Mouse (Mus musculus) megakaryocyte progenitor cell, adult 5-6 weeks (primary cell): ENCODE results near the gene Ypel3. TPM values are rescaled to one million over a fixed set of nuclear protein-coding genes. Genes with fewer than 3 reads are reported as not detected.
"Not testable (repeated sequence)": the region's sequence is repeated elsewhere in the genome, so short reads cannot be mapped to it uniquely, and the experiment has no call there.

Source experiments
- ATAC-seq: replicated peaks from 2 replicates; pipeline ENCODE4 v1.8.0; 2016; ENCODE audit warnings: mild to moderate bottlenecking, moderate TSS enrichment, inconsistent platforms; ENCODE audit not compliant: poor library complexity
- total RNA-seq, 2 experiments: library from RNA; stranded (forward) in 1 of 2; stranded (reverse) in 1 of 2; fragments of 157-497, 149-512 nt in 1 of 2; fragments of 200-1000 nt in 1 of 2; gene quantifications; 2 replicates each; pipeline versions ENCODE4 v1.2.3 to v1.2.4; 2015 to 2017

Ypel3 gene
- total RNA-seq, 2 experiments from 2014 or later = 11.8 to 32.4 TPM

DNA sequence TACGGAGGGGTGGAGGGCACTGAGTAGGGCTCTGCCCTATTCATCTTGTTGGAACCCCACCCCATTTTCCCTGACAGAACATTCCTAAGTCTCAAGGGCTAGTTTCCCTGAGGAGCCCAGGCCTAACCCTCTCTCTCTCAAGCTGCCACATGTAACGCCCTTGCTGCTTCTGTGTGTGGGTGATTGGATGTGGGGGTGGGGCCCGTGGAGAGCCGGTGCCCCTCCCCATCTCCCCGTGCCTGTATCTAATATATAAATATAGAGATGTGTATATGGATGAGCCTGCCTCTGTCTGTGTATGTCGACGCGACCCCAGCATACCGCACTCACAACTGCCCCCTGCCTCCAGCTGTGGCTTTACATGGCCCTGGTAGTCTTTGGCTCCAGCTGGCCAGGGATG is 11.2 kb upstream of the Ypel3 start:
- ATAC-seq = 0 out of 2 replicates have a peak, but pooled peaks have one; percentile 6

DNA sequence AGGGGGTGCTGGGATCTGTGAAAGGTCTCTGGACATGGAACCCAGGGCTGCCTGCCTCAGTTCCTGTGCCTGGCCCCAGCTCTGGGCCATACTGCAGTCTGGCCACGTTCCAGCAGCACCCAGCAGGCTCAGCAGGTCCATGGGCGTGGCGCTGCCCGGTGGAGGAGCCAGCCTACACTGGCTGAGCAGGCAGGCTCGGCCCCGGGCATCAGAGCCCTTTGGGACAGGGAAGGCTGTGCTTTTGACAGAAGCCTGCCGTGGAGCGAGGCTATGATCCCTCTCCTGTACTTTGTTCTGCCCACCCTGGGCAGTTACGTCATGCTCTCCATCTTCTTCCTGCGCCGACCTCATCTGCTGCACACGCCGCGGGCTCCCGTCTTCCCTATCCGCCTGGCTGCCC is 10.6 kb upstream of the Ypel3 start, which contains the start of gene Gdpd3:
TSS of gene Gdpd3 (plus strand) at position 134 of the 400 bp plus-strand sequence.
- ATAC-seq = peak; percentile 28; the same call in 1 of the 2 replicates

DNA sequence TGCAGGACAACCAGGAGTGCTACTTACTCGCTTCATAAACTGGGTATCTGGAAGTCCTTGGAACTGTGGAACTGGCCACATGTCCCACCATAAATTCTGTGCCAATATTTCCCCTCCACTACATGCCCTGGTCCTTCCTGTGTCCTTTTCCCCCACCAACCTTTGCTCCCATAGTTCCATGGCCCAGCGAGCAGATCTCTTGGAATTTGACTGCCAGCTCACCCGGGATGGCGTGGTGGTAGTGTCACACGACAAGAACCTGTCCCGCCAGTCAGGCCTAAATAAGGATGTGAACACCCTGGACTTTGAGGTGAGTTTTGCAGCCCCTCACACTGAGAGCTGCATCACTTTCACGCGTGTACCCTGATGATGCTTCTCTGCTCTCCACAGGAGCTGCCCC is 9.8 kb upstream of the Ypel3 start:
- no peak for ATAC-seq

DNA sequence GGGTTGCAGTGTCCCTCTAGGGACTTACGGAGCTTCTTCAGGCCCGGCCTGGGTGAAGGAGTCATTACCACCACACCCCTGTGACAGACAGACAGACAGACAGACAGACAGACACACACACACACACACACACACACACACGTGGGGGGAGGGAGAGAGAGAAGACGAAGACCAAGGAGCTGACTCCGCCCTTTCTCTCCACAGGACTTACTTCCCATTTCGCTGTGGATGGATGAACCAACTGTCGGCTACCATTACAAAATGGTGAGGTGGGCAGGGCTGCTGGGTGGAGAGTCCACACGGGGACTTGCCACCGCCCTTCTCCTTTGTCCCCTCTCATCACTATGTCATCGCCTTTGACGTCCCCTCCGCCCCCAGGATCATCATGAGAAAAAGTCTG is 6.0 kb upstream of the Ypel3 start:
- ATAC-seq = peak; percentile 87

DNA sequence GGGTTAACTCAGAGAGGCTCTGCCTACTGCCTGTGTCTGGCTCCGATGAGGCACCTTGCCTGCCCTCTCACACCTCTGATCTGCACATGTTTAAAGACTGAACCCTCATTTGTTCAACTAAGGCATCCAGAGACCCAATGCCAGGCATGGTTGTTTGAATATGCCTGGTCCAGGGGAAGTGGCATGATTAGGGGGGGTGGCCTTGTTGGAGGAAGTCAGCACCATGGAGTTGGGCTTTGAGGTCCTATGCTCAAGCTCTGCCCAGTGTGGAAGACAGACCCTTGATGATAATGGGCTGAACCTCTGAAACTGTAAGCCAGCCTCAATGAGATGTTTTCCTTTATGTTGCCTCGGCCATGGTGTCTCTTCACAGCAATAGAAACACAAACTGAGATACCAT is 3.4 kb upstream of the Ypel3 start:
- ATAC-seq = no peak

DNA sequence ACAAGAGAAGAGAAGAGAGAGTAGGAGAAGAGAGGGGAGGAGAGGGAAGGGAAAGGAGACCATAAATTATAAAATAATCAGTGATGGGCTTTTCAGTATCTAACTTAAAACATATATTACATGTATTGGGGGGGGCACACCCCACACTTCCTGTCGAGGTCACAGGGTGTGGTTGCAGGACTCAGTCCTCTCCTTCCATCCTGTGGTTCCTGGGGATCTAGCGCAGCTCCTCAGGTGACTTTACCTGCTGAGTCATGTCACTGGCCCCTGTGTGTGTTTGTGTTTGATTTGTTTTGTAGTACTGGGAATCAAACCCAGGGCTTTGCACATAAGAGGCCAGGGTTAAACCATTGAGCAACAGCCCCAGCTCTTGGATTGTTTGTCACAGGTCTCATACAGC is 2.3 kb upstream of the Ypel3 start:
- ATAC-seq = no peak

DNA sequence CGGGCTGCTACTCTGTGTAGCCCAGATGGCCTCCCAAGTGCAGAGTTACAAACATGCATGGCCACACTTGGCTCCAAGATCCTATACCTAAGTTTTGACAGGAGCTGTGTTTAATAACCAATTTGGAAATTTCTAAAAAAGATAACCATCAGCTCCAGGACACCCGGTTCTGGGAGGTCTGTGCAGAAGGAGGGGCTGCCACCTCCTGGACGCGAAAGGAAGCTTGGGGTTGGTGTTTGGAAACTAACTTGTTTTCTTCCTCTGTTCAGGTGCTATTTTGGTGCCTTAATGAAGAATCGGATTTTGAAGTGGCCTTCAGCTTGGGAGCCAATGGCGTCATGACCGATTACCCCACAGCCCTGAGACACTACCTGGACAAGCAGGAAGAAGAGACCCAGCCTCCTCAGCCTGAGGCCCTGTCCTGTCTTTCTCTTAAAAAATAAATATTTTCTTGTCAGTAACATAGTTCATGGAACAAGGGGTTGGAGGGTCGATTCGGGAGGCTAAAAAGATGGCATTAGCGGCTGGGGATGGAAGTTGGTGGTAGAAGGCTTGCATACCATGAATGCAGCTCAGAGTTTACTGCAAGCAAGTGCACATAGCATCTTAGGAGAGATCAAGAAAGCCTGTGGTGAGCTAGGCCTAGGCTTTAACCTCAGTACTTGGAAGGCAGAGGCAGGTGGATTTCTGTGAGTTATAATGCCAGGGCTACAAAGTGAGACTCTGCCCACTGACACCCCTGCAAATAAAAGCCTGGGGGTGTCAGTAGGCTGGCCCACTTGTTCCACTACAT is 1.4 kb upstream of the Ypel3 start:
- ATAC-seq = no peak

DNA sequence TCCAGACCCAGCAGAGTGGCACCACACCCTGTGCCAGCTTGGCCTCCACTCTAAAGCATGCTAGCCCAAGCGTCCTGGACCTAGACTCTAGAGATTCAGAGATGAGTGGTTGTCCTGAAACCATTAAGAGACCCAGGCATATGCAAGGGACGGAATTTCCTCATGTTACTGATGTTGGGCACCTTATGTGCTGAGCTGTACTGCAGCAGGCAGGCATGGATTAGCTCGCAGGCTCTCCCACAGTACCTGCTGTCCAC is 849 bp upstream of the Ypel3 start:
- ATAC-seq = no peak

DNA sequence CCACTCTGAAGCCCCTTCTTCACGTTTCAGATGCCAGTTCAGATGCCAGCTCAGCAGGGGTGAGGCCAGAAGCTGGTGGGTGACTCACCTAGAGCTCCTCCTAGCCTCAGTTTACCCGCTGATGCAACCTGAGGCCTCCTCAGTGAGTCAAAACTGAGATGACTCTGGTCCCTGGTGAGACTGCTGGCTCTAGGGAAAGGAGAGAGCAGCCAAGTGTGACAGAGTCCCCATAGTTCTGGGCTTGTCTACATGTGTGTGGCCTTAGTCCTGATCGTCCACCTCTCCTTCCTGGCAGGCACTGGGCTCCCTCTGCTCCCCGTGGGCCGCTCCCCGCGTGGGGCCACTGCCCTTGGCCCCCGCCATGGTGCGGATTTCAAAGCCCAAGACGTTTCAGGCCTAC is 721 bp downstream of the Ypel3 start:
- ATAC-seq = no peak

DNA sequence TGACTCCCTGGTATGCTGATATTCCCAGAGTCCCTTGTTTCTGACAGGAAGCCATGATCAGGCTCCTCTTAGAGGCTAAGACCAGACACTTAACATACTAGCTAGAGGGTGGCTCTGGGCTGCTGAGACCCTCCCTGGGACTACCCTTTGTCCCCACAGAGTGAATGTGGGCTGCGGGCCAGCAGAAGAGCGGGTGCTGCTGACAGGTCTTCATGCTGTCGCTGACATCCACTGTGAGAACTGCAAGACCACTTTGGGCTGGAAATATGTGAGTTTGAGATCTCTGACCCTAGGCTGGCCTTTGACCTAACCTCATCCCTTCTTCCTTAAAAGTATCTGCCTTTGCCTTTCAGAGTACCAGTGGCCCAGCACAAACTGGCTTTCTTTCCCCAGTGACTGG is 1.4 kb downstream of the Ypel3 start:
- ATAC-seq = no peak

DNA sequence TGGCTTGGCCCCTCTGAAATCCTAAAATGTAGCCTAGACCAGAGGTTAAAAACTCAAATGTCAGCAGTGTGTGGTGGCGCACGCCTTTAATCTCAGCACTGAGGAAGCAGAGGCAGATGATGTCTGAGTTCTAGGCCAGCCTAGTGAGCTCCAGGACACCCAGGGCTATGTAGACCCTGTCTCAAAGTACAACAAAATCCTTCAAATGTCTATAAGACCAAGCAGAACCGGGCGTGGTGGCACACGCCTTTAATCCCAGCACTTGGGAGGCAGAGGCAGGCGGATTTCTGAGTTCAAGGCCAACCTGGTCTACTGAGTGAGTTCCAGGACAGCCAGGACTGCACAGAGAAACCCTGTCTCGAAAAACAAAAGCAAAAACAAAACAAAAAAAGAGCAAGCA is 2.3 kb downstream of the Ypel3 start:
- not testable (repeated sequence) for ATAC-seq

DNA sequence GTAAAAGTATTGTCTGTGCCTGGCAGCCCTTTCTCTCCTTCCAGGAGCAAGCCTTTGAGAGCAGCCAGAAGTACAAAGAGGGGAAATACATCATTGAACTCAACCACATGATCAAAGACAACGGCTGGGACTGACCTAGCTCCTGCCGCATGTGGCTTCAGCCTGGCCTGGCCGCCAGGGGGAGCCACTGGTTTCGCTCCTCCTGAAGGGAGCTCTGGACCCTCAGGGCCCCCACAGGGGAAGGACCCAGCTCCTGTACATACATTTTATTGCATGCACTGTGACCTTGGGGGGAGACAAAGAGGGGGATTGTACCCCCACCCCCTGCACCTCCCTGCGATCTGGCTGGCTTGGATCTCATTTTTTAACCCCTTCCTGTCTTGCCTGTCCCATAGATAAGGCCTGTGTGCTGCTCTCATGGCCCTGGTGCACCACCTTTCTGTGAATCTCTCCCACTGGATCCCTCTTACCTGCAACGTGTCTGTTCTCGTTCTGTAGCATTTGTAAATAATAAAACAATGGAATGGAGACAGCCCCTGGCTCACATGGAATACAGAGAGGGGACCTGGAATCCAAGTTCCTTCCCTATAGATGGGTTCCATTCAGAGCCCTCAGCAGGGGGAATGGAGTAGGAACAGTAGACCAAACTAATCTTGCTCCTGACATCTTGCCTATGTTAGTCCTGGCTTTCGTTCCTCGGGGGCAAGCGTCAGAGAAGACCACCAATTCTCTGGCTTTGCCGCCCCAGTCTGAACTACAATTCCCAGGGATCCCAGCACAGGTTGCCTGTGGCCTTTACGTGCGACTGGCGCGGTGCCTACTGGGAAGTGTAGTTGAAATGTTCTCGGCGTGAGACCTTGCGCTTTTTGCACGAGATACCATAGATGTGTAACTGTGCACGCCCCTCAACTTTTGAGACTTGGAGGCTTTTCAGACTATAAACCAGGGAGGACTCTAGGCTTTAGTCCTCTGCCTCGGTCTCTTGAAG is 3.5 kb downstream of the Ypel3 start:
- ATAC-seq = peak; percentile 61

DNA sequence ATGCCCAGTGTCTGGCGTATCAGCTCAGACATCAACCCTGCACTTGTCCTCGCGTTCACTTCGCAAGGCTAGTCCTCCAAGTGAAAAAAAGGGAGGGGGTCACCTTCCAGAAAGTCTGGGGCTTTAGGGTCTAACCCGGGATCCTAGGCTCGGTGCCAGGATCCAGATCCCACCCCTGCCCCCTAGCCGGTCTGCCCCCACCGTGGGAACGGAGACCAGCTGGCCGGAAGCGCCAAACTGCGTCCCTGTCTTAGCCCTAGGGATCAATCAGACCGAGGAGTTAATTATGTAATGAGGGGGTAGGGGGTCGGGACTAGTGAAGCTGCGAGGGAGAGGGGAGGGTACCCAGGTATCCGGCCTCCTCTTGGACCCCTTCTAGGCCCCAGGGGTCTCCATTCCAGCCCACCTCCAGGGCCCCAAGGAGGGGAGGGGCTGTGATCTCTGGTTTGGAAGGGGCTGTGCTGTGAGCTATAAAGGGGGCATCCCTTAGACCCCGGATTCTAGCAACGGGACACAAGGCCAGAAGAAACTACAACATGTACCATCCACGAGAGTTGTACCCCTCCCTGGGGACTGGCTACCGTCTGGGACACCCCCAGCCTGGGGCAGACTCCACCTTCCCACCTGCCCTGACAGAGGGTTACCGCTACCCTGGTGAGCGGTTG is 4.3 kb downstream of the Ypel3 start, which contains the start of gene Tbx6:
TSS of gene Tbx6 (plus strand) at position 513 of the 665 bp plus-strand sequence.
- ATAC-seq = no peak

DNA sequence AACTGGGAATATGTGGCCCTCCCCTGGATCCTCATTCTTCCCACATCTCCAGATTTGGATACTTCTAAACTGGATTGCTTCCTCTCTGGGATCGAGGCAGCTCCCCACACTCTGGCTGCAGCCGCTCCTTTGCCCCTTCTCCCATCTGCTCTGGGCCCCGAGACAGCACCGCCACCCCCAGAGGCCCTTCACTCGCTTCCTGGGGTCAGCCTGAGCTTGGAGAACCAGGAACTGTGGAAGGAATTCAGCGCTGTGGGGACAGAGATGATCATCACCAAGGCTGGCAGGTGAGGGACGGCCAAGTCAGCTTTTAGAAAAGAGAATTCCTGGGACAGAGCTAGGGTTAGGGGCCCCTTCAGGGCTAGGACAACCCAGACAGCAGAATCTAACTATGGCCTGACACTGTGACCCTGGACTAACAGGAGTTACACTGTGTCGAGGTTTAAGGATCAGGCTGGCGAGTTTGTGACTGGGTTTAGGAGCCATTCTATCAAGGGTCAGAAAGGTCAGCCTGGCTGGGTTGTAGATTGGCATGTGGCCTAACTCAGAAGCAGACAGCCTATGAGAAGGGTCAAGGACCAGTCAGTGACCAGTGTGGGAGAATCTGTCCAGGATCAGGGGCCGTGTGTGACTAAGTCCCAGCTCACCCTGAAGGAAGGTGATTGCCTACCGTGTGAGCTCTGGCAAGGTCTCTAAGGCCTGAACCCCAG is 5.1 kb downstream of the Ypel3 start:
- ATAC-seq = no peak

DNA sequence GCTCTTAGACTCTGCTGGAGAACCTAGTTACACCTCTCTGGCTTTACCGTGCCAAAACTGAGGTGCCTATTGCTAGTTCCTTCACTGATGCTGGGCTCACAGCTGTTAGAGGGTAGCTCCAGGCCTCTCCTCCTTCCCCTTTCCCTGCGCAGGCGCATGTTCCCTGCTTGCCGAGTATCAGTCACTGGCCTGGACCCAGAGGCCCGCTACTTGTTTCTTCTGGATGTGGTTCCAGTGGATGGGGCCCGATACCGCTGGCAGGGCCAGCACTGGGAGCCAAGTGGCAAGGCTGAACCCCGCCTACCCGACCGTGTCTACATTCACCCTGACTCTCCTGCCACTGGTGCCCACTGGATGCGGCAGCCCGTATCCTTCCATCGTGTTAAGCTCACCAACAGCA is 5.9 kb downstream of the Ypel3 start:
- no peak for ATAC-seq

DNA sequence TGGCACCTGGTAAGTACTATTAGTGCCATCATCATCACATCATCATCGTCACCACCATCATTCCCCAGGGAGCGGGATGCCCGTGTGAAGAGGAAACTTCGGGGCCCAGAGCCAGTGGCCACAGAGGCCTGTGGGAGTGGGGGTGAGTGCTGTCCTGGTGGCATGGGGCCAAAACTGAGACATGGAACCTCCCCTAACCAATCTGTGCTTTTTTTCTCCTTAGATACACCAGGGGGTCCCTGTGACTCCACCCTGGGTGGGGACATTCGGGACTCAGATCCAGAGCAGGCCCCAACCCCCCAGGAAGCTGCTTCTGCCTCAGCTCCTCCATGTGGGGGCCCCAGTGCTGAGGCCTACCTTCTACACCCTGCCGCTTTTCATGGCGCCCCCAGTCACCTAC is 7.7 kb downstream of the Ypel3 start:
- ATAC-seq = no peak

DNA sequence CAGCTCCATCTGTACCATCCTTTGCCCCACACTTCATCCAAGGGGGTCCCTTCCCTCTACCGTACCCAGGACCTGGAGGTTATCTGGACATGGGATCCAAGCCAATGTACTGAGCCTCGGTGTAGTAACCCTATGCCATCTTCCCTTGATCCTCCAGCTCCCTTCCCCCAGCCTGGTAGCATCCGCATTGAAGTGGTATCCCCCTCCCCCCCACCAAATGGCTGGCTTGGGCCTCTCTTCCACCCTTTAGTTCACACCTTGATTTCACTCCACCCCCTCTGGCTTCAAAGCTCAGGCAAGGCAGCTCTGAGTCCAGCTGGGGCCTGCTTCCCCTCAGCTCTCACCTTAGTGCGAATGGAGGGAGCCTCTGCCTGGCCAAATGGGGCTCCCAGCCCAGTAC is 8.3 kb downstream of the Ypel3 start:
- ATAC-seq = no peak

DNA sequence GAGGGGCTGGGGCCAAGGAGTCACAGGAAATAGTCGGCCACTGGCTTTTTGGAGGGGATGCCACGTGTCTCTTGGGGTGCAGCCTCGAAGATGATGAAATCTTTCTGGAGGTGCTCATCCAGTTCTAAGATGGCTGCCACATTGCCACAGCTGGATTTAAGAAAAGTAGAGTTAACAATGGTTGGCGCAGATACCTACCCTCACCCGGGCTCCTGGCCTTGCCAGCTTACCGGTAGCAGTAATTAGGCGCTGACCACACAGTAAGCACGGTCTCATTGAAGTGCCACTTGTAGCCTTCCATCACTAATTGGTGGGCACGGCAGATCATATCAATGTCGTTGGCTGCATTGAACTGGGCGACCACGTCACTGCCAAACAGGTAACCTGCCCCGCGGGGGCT is 9.4 kb downstream of the Ypel3 start:
- no peak for ATAC-seq

DNA sequence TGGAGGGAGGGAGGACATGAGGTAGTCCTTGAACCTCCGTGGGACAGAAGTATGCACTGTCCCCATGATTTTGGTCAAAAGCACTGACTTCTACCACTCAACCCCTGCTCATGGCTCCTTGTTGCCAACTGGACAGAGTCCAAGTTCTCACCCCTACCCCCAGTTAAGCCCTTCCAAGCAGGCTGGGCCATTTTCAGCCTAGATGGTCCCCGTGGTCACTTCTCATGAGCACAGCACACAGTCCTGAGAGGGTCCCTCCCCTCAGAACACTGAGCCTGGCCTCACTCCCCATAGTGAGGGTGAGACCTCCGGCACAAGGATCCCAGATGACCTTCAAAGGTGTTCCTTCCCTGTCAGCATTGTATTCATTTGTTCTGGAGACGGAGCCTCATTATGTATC is 12.4 kb downstream of the Ypel3 start:
- ATAC-seq = no peak

DNA sequence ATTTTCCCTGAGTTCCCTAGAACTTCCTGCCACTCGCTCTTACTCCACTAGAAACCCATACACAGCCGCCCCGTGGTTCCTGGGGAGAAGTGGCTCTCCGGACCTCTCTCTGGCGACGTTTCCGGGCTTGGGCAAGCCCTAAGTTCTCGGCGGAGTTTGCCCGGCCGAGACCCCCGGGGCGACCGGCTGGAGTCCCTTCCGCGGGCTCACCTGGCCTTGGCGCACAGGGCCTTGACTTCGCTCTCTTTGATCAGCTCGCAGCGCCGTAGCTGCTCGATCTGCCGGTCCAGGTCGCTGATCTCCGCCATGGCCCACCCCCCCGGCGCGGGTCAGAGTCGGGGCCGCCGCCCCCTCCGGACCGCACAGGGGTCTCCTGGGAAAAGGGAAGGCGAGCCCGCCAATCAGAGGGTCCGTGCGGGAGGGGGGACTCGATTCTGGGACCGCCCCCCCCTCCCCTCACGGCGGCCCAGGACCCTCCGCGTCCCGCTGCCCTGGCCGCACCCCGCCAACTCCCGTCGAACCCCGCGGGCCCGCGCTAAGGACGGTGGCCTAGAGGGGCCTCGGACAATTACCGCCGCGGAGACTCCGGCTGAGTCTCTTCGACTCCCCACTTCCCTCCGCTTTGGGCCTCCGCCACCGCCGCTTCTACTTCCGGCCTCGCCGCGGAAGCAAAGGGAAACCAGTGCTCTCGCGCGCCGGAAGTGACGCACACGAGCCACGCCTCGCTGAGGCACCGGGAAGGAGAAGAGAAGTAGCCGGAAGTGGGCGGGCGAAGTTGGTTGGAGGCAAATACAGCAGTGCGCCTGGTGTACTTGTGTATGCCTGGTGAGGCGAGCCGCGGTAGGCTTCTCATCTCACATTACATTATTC is 15.3 kb downstream of the Ypel3 start, which contains the start of gene Ppp4c:
TSS of gene Ppp4c (minus strand) at position 646 of the 870 bp plus-strand sequence.
- ATAC-seq = peak; percentile 92
